Mouse (Mus musculus): ENCODE measurements around the gene Krtap3-2. TPM values are rescaled to one million over a fixed set of nuclear protein-coding genes. Genes with fewer than 3 reads are reported as not detected.
"Not testable (repeated sequence)": the region's sequence is repeated elsewhere in the genome, so short reads cannot be mapped to it uniquely, and the experiment has no call there.

Krtap3-2 gene
- polyA plus RNA-seq (2016; fragmentation: Nextera tagmentation; extraction: Ambion mirVana), result not detected in 2 replicates

- Histone ChIP-seq H3K4me3 (no peak within 1 kb of the TSS), H3K36me3 (no peaks in the 10 kb centered on the region)
- 64% methylated on average over 2 of the region's 2 CpGs for WGBS
Observed at GRCm38 (mm10) chr11:99556753-99557152, at the start of gene Krtap3-2. Gene Krtap3-2 (minus strand): TSS chr11:99556853.

GRCm38 (mm10) chr11:99603208-99603607 is 46.6 kb upstream of the Krtap3-2 start, which contains the start of gene Gm11938:
Gene Gm11938 (minus strand): TSS chr11:99603308.
- H3K4me1 ChIP-seq (replicated peaks), result not testable (repeated sequence)
- 78% methylated on average over 1 of the region's 1 CpGs for WGBS

More at GRCm38 (mm10) chr11:99556753-99557152, at the start of gene Krtap3-2:
- Histone ChIP-seq H3K27me3 (ENCODE audit: insufficient read depth, poor library complexity, severe bottlenecking) (no peaks in the 10 kb centered on the region), H3K27ac (no peak within 1 kb of the TSS), H3K4me1 (replicated peaks) (no peaks in the 10 kb centered on the region), H3K9me3 (no peaks in the 10 kb centered on the region)
- DNase-seq (ENCODE audit: low spot score), result no peak

DNA sequence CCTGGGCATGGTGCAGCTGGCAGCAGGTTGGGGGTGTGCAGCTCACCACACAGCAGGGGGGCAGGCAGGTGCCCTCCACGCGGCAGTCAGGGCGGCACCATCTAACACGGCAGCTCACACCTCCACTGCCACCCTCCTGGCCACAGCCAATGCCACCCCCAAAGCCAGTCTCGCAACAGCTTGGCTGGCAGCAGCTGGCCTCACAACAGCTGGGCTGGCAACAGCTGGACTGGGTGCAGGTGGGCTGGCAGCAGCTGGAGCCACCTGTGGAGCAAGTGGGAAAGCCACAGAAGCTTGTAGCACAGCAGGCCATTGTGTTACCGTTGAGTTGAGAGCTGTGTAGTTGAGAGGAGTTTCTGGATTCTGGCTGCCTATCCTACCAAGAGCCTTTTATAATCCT is 41.1 kb upstream of the Krtap3-2 start, which contains the start of gene Krtap9-3:
Krtap9-3 (minus strand) TSS at position 364 of the 400 bp plus-strand sequence.
- not testable (repeated sequence) for H3K4me3 ChIP-seq; H3K27me3 ChIP-seq (ENCODE audit: insufficient read depth, poor library complexity, severe bottlenecking); H3K27ac ChIP-seq; H3K9me3 ChIP-seq; H3K4me1 ChIP-seq (replicated peaks); DNase-seq (ENCODE audit: low spot score); H3K36me3 ChIP-seq
- 81% methylated on average over 6 of the region's 6 CpGs for WGBS

More at GRCm38 (mm10) chr11:99603208-99603607, 46.6 kb upstream of the Krtap3-2 start, which contains the start of gene Gm11938:
- not testable (repeated sequence) for H3K27ac ChIP-seq; H3K36me3 ChIP-seq; H3K4me3 ChIP-seq; H3K27me3 ChIP-seq (ENCODE audit: insufficient read depth, poor library complexity, severe bottlenecking); DNase-seq (ENCODE audit: low spot score); H3K9me3 ChIP-seq

DNA sequence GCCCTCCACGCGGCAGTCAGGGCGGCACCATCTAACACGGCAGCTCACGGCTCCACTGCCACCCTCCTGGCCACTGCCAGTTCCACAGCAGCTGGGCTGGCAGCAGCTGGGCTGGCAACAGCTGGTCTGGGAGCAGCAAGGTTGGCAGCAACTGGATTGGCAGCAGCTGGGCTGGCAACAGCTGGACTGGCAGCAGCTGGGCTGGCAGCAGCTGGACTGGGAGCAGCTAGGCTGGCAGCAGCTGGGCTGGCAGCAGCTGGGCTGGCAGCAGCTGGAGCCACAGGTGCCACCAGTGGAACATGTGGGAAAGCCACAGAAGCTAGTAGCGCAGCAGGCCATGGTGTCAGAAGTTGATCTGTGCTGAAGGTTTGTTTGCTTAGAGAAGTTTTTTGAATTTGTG is 34.3 kb upstream of the Krtap3-2 start, which contains the start of gene Krtap1-3:
Krtap1-3 (minus strand) TSS at position 359 of the 400 bp plus-strand sequence.
- 86% methylated on average over 6 of the region's 6 CpGs for WGBS
- no peaks in the 10 kb centered on the region for H3K4me1 ChIP-seq (replicated peaks)
- H3K27ac ChIP-seq, result no peak within 1 kb of the TSS
- no peaks in the 10 kb centered on the region for H3K36me3 ChIP-seq
- H3K4me3 ChIP-seq, result no peak within 1 kb of the TSS
- no peaks in the 10 kb centered on the region for H3K27me3 ChIP-seq (ENCODE audit: insufficient read depth, poor library complexity, severe bottlenecking)
- no peak for DNase-seq (ENCODE audit: low spot score)
- no peaks in the 10 kb centered on the region for H3K9me3 ChIP-seq

- H3K27me3 ChIP-seq (ENCODE audit: insufficient read depth, poor library complexity, severe bottlenecking), result no peaks in the 10 kb centered on the region
- 93% methylated on average over 7 of the region's 7 CpGs for WGBS
- no peak overlapping the region for H3K27ac ChIP-seq
- H3K36me3 ChIP-seq, result no peaks in the 10 kb centered on the region
- no peak for DNase-seq (ENCODE audit: low spot score)
- H3K4me1 ChIP-seq (replicated peaks), result no peaks in the 10 kb centered on the region
- H3K4me3 ChIP-seq, result no peak overlapping the region
- H3K9me3 ChIP-seq, result no peaks in the 10 kb centered on the region
Observed at GRCm38 (mm10) chr11:99585096-99585495, 28.4 kb upstream of the Krtap3-2 start.

DNA sequence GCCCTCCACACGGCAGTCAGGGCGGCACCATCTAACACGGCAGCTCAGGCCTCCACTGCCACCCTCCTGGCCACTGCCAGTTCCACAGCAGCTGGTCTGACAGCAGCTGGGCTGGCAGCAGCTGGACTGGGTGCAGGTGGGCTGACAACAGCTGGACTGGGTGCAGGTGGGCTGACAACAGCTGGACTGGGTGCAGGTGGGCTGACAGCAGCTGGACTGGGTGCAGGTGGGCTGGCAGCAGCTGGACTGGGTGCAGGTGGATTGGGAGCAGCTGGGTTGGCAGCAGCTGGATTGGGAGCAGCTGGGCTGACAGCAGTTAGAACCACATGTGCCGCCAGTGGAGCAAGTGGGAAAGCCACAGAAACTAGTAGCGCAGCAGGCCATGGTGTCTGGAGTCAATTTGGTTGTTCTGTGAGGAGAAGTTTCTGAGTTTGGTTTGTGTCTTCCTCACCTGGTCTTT is 26.6 kb upstream of the Krtap3-2 start, which contains the start of gene Krtap1-4:
Krtap1-4 (minus strand) TSS at position 410 of the 460 bp plus-strand sequence.
- no peaks in the 10 kb centered on the region for H3K36me3 ChIP-seq
- no peaks in the 10 kb centered on the region for H3K4me1 ChIP-seq (replicated peaks)
- WGBS, result 74% methylated on average over 5 of the region's 5 CpGs
- no peak for DNase-seq (ENCODE audit: low spot score)
- H3K9me3 ChIP-seq, result no peaks in the 10 kb centered on the region
- no peaks in the 10 kb centered on the region for H3K27me3 ChIP-seq (ENCODE audit: insufficient read depth, poor library complexity, severe bottlenecking)
- H3K27ac ChIP-seq, result no peak within 1 kb of the TSS
- H3K4me3 ChIP-seq, result no peak within 1 kb of the TSS

- no peaks in the 10 kb centered on the region for H3K36me3 ChIP-seq
- no peaks in the 10 kb centered on the region for H3K4me1 ChIP-seq (replicated peaks)
- H3K27me3 ChIP-seq (ENCODE audit: insufficient read depth, poor library complexity, severe bottlenecking), result no peaks in the 10 kb centered on the region
- no peak for DNase-seq (ENCODE audit: low spot score)
- WGBS, result 90% methylated on average over 6 of the region's 6 CpGs
- H3K9me3 ChIP-seq, result no peaks in the 10 kb centered on the region
- H3K4me3 ChIP-seq, result no peak overlapping the region
- H3K27ac ChIP-seq, result no peak overlapping the region
Observed at GRCm38 (mm10) chr11:99581564-99581963, 24.9 kb upstream of the Krtap3-2 start.

GRCm38 (mm10) chr11:99581051-99581450 is 24.4 kb upstream of the Krtap3-2 start:
- H3K36me3 ChIP-seq, result no peaks in the 10 kb centered on the region
- H3K27ac ChIP-seq, result no peak overlapping the region
- WGBS, result 92% methylated on average over 5 of the region's 5 CpGs
- H3K9me3 ChIP-seq, result no peaks in the 10 kb centered on the region
- H3K4me3 ChIP-seq, result no peak overlapping the region
- no peaks in the 10 kb centered on the region for H3K27me3 ChIP-seq (ENCODE audit: insufficient read depth, poor library complexity, severe bottlenecking)
- DNase-seq (ENCODE audit: low spot score), result no peak
- no peaks in the 10 kb centered on the region for H3K4me1 ChIP-seq (replicated peaks)

GRCm38 (mm10) chr11:99580636-99581035 is 24.0 kb upstream of the Krtap3-2 start, which contains the start of gene Krtap1-5:
Gene Krtap1-5 (minus strand): TSS chr11:99581016.
- no peak within 1 kb of the TSS for H3K4me3 ChIP-seq
- no peak for DNase-seq (ENCODE audit: low spot score)
- WGBS, result 86% methylated on average over 6 of the region's 6 CpGs

GRCm38 (mm10) chr11:99574106-99574505 is 17.5 kb upstream of the Krtap3-2 start:
- DNase-seq (ENCODE audit: low spot score), result peak; percentile 83
- Histone ChIP-seq H3K4me3 (peak overlapping the region; percentile 26; the same call in 1 of the 2 replicates), H3K27me3 (ENCODE audit: insufficient read depth, poor library complexity, severe bottlenecking) (no peaks in the 10 kb centered on the region), H3K36me3 (no peaks in the 10 kb centered on the region), H3K4me1 (replicated peaks) (peaks cover 4% of the 10 kb centered on the region; the same call in 1 of the 2 replicates), H3K9me3 (no peaks in the 10 kb centered on the region), H3K27ac (peak overlapping the region; percentile 73; the same call in 1 of the 2 replicates)
- WGBS, result 6% methylated on average over 7 of the region's 7 CpGs

More at GRCm38 (mm10) chr11:99580636-99581035, 24.0 kb upstream of the Krtap3-2 start, which contains the start of gene Krtap1-5:
- Histone ChIP-seq H3K9me3 (no peaks in the 10 kb centered on the region), H3K36me3 (no peaks in the 10 kb centered on the region), H3K27ac (no peak within 1 kb of the TSS), H3K4me1 (replicated peaks) (no peaks in the 10 kb centered on the region), H3K27me3 (ENCODE audit: insufficient read depth, poor library complexity, severe bottlenecking) (no peaks in the 10 kb centered on the region)

DNA sequence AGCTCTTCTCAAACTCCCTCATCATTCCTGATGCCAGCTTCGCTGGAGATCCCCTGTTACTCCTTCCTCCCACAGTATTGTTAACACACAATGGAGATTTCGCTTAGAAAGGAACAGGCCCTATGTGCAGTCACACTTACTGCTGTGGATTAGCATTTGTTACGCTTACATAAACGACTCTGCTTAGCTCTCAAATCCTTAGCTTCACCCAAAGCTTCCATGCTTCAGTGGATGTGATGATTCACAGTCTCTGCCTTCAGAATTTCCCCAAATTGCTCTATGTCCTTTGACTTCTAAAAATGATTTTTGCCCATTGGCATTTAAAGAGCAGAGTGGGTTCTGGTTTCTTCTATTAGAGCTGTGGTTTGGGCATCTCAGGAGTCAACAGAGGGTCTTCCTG is 16.5 kb upstream of the Krtap3-2 start:
- Histone ChIP-seq H3K27me3 (ENCODE audit: insufficient read depth, poor library complexity, severe bottlenecking) (no peaks in the 10 kb centered on the region), H3K4me1 (replicated peaks) (peaks cover 4% of the 10 kb centered on the region; the same call in 1 of the 2 replicates), H3K9me3 (no peaks in the 10 kb centered on the region), H3K4me3 (no peak overlapping the region), H3K36me3 (no peaks in the 10 kb centered on the region), H3K27ac (no peak overlapping the region)
- 42% methylated on average over 4 of the region's 4 CpGs for WGBS
- DNase-seq (ENCODE audit: low spot score), result no peak

GRCm38 (mm10) chr11:99566530-99566929 is 9.9 kb upstream of the Krtap3-2 start, which contains the start of gene Krtap3-1:
Gene Krtap3-1 (minus strand): TSS chr11:99566630.
- no peak within 1 kb of the TSS for H3K4me3 ChIP-seq
- no peaks in the 10 kb centered on the region for H3K9me3 ChIP-seq
- H3K27me3 ChIP-seq (ENCODE audit: insufficient read depth, poor library complexity, severe bottlenecking), result no peaks in the 10 kb centered on the region
- no peak within 1 kb of the TSS for H3K27ac ChIP-seq
- DNase-seq (ENCODE audit: low spot score), result no peak
- H3K4me1 ChIP-seq (replicated peaks), result no peaks in the 10 kb centered on the region
- 91% methylated on average over 7 of the region's 7 CpGs for WGBS
- H3K36me3 ChIP-seq, result no peaks in the 10 kb centered on the region

DNA sequence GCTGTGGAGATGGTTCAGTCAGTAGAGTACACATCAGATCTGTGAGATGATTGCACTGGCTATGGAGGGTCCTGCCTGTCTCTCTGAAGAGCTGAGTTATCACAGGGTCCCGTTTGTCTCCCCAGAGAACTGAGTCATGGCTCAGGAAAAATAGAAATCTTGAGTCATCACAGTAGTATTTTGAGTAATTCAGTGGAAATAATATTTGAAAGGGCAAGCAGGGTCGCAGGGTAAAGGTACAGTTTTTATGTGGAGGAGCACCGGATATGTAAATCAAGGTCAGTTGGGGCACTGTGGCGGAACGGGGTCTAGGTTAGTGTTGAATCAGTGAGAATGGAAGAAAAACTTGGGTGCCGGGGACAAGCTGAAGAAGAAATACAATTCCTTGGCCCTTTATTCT is 5.9 kb upstream of the Krtap3-2 start:
- Histone ChIP-seq H3K9me3 (no peaks in the 10 kb centered on the region), H3K27ac (no peak overlapping the region), H3K4me3 (no peak overlapping the region), H3K4me1 (replicated peaks) (no peaks in the 10 kb centered on the region), H3K36me3 (no peaks in the 10 kb centered on the region), H3K27me3 (ENCODE audit: insufficient read depth, poor library complexity, severe bottlenecking) (no peaks in the 10 kb centered on the region)
- WGBS, result 81% methylated on average over 6 of the region's 6 CpGs
- no peak for DNase-seq (ENCODE audit: low spot score)
